Mouse (Mus musculus) cerebral cortex, adult 2 months (tissue): ENCODE measurements around the gene Btbd3.

Source experiments
- WGBS: fragments of 180-500 bp; shearing (Covaris S2); methylation state at CpG from one replicate; pipeline ENCODE4 v1.1.7; 2018; 5-methylcytosine and 5-hydroxymethylcytosine counted together

Gene Btbd3

GRCm38 (mm10) chr2:138555106-138555862, 298.9 kb downstream of the Btbd3 start:
- 76% methylated on average over 11 of the region's 11 CpGs for WGBS

DNA sequence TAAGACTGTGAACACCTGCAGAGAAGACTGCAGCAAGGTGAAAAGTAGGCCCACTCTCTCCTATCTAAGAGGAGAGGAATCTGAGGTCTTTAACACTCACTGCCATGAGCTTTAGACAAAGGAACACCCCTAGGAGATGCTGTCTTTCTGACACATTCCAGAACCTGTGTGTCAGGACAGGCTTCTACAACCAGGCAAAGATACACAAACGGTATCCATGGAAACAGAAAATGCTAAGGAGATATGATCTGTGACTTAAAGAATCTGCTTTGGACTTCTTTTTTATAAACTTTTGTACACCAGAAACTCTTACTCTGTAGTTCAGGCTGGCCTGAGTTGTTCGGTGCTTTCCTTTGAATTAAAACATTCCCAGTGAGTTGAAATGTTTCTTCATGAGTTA, 329.6 kb downstream of the Btbd3 start:
- WGBS: 91% methylated on average over 2 of the region's 2 CpGs

GRCm38 (mm10) chr2:138587335-138587734, 331.0 kb downstream of the Btbd3 start:
- WGBS: 60% methylated on average over 2 of the region's 2 CpGs

DNA sequence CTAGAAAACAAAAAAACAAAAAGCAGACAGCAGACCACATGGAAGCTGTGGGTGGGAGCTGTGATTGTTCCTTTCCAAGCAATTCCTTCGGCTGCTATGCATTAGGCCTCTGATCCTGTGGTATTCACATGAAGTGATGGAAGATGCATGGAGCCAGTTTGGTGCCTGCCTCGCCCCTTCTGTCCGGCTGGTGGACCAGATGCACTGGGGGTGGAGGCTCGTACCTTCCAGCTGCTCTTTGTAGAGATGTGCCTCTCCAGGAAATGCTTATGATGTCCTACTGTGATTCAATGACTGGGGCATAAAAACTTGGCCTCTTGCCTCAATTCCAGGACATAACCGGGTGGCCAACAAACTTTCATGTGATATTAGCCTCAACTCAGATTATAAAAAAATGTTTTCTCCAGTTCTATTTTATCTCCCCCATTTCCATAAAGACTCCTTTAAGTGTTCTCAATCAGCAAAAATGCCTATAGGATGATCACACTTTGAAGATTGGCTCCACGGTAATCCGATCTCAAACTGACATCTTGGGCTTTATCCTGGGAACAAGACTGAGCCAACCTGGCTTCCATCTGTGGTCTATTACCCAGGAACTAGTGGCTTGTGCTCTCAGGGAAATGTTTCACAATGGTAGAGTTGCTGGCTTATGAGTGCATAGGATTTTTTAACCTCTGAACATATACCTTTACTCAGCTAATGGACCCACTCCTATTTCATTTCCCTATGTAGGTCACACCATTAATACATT, 331.6 kb downstream of the Btbd3 start:
- WGBS: 66% methylated on average over 7 of the region's 7 CpGs

GRCm38 (mm10) chr2:138589105-138589504, 332.7 kb downstream of the Btbd3 start:
- WGBS: 60% methylated on average over 3 of the region's 3 CpGs

GRCm38 (mm10) chr2:138590307-138590706, 333.9 kb downstream of the Btbd3 start:
- 88% methylated on average over 1 of the region's 1 CpGs for WGBS

GRCm38 (mm10) chr2:138617501-138617900, 361.1 kb downstream of the Btbd3 start:
- 54% methylated on average over 5 of the region's 5 CpGs for WGBS
